Mouse (Mus musculus) E14TG2a.4 (cell line): ENCODE results near the gene Tbc1d17.

Source experiments
- CTCF ChIP-seq: conservative IDR thresholded peaks from 2 replicates; pipeline ENCODE4 v1.5.1; 2014; ENCODE audit warnings: low read length
- POU5F1 ChIP-seq: IDR thresholded peaks from 2 replicates; pipeline ENCODE4 v1.6.1; 2014; ENCODE audit warnings: low read length, borderline replicate concordance

DNA sequence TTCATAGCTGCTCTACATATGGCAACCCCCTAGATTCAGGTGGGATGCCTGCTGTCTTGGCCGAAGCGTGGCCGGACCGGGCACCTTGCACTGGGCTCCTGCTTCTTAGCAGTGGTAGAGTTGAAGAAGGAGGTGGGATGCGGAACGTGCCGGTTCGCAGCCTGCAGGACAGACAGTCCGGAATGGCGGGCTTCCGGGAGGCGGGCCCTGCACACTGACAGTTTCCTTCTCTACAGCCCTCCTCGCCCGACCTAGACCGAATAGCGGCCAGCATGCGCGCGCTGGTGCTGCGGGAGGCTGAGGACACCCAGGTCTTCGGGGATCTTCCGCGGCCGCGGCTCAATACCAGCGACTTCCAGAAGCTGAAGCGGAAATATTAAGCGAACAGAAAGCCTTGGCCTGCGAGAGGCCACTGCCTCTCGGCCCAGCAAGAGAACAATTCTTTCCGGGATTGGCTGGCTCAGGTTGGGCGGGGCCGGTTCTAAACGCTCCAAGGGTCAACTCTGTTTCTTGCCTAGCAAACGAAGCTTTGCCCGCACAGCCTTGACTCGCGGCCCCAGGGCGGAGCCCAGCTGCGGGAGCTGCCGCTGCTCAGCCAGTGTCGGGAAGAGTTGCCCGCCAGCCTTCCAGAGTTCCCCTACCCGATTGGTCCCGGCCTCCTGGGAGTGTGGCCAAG is 5.6 kb upstream of the Tbc1d17 start:
- TF ChIP-seq CTCF (no peak), POU5F1 (no peak)
